Mouse (Mus musculus) testis, postnatal 14 days (tissue): ENCODE measurements at regions not wholly inside any gene's neighbourhood (a gene's known extent, or its start where the extent isn't known, plus 50 kb on each side); places are given as distances from the start of the nearest gene placed in this dataset.

ENCODE experiments used
- DNase-seq: peaks from one replicate; pipeline ENCODE4 v3.0.0; 2021; ENCODE audit warnings: low spot score

GRCm38 (mm10) chr14:104008538-104008937 lies 164.3 kb upstream of the Ednrb start:
- no peak for DNase-seq

- no peak for DNase-seq
These were observed 162.2 kb upstream of the Ednrb start for GRCm38 (mm10) chr14:104006426-104006825.

- DNase-seq: no peak
These were observed 160.9 kb upstream of the Ednrb start for GRCm38 (mm10) chr14:104005132-104005531.

- DNase-seq: no peak
These were observed 158.2 kb upstream of the Ednrb start for GRCm38 (mm10) chr14:104002421-104002820.

GRCm38 (mm10) chr14:103990418-103990817 lies 146.2 kb upstream of the Ednrb start:
- DNase-seq: no peak

- DNase-seq: no peak
These were observed 145.7 kb upstream of the Ednrb start for GRCm38 (mm10) chr14:103989949-103990348.

- no peak for DNase-seq
These were observed 143.1 kb upstream of the Ednrb start for GRCm38 (mm10) chr14:103987266-103987665.

GRCm38 (mm10) chr14:103984349-103984748 lies 140.1 kb upstream of the Ednrb start:
- no peak for DNase-seq

GRCm38 (mm10) chr14:103978808-103979207 lies 134.6 kb upstream of the Ednrb start:
- no peak for DNase-seq

GRCm38 (mm10) chr14:103977769-103978168 lies 133.6 kb upstream of the Ednrb start:
- DNase-seq: no peak

GRCm38 (mm10) chr14:103973955-103974354 lies 129.8 kb upstream of the Ednrb start:
- no peak for DNase-seq

- DNase-seq: peak; percentile 9
These were observed 128.9 kb upstream of the Ednrb start for GRCm38 (mm10) chr14:103973111-103973510.

- DNase-seq: no peak
These were observed 125.1 kb upstream of the Ednrb start for GRCm38 (mm10) chr14:103969305-103969704.

- DNase-seq: no peak
These were observed 122.1 kb upstream of the Ednrb start for GRCm38 (mm10) chr14:103966293-103966692.

- DNase-seq: no peak
These were observed 118.2 kb upstream of the Ednrb start for GRCm38 (mm10) chr14:103962303-103962881.

- no peak for DNase-seq
These were observed 107.7 kb upstream of the Ednrb start for GRCm38 (mm10) chr14:103951899-103952298.

GRCm38 (mm10) chr14:103949950-103950349 lies 105.7 kb upstream of the Ednrb start:
- DNase-seq: no peak

GRCm38 (mm10) chr14:103948026-103948777 lies 104.0 kb upstream of the Ednrb start:
- no peak for DNase-seq

GRCm38 (mm10) chr14:103945753-103946152 lies 101.6 kb upstream of the Ednrb start:
- DNase-seq: no peak

- DNase-seq: no peak
These were observed 95.7 kb upstream of the Ednrb start for GRCm38 (mm10) chr14:103939867-103940266.

GRCm38 (mm10) chr14:103938937-103939336 lies 94.7 kb upstream of the Ednrb start:
- DNase-seq: no peak

- no peak for DNase-seq
These were observed 94.0 kb upstream of the Ednrb start for GRCm38 (mm10) chr14:103938201-103938600.

GRCm38 (mm10) chr14:103937700-103938099 lies 93.5 kb upstream of the Ednrb start:
- no peak for DNase-seq

- DNase-seq: no peak
These were observed 89.6 kb upstream of the Ednrb start for GRCm38 (mm10) chr14:103933813-103934212.
